Mouse (Mus musculus) liver, embryonic 14.5 days (tissue): ENCODE data around the gene Lamb1.

ENCODE experiments used
- CTCF ChIP-seq: IDR thresholded peaks from 2 replicates; pipeline ENCODE4 v1.5.1; 2016; ENCODE audit warnings: antibody characterized with exemption, low read depth, control low read depth
- EP300 ChIP-seq: IDR thresholded peaks from 2 replicates; pipeline ENCODE4 v1.6.1; 2016; ENCODE audit warnings: antibody characterized with exemption, low read depth

- TF ChIP-seq CTCF, result no peak
- no peak for TF ChIP-seq EP300
Measured at GRCm38 (mm10) chr12:31228878-31229277, 36.2 kb upstream of the Lamb1 start.
